Mouse (Mus musculus): Measurements from ENCODE around the gene Slc35f4.
"Not testable (repeated sequence)": the region's sequence is repeated elsewhere in the genome, so short reads cannot be mapped to it uniquely, and the experiment has no call there.

Slc35f4 gene

GRCm38 (mm10) chr14:49278479-49278878, 247.4 kb downstream of the Slc35f4 start:
- not testable (repeated sequence) for DNase-seq (ENCODE audit: low spot score)

GRCm38 (mm10) chr14:49277642-49278041, 248.2 kb downstream of the Slc35f4 start:
- DNase-seq (ENCODE audit: low spot score), result no peak

- no peak for DNase-seq (ENCODE audit: low spot score)
These were observed 250.5 kb downstream of the Slc35f4 start for GRCm38 (mm10) chr14:49275376-49275775.

GRCm38 (mm10) chr14:49265286-49266002, 260.4 kb downstream of the Slc35f4 start:
- DNase-seq (ENCODE audit: low spot score), result no peak

Measured in testis, postnatal 10 days (tissue).